Mouse (Mus musculus): ENCODE measurements around the gene Vps51.

GRCm38 (mm10) chr19:6018142-6019089 lies 58.6 kb downstream of the Vps51 start:
- TF ChIP-seq POLR2A (IDR thresholded peaks at IDR 0.05; ENCODE audit: insufficient read depth, low read length) (peak; percentile 69), CTCF (IDR thresholded peaks at IDR 0.05; ENCODE audit: low read depth, low read length) (peak; percentile 96)

All from ES-Bruce4 (cell line).